Mouse (Mus musculus): ENCODE measurements at regions not wholly inside any gene's neighbourhood (a gene's known extent, or its start where the extent isn't known, plus 50 kb on each side); places are given as distances from the start of the nearest gene placed in this dataset.
"Not testable (repeated sequence)": the region's sequence is repeated elsewhere in the genome, so short reads cannot be mapped to it uniquely, and the experiment has no call there.

DNA sequence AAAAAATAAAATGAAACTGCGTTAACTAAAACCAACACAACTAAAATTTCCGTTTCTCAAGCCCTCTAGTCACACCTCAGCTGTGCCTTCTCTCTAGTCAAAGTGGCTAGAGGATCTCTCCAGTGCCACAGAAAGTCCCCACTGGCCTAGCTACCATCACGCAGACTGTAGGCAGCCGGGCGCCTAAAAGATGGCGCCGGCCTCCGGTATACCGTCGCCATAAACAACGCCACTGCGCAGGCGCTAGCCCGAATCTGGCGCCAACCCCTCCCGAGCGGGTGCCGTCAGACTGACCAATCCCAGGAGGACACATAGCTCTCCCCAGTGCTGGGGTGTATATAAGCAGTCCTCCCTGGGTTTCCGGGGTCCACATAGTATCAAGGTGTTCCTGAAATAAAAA, 62.7 kb upstream of the Top1 start:
- not testable (repeated sequence) for DNase-seq (ENCODE audit: low spot score in 2 of 2)

DNA sequence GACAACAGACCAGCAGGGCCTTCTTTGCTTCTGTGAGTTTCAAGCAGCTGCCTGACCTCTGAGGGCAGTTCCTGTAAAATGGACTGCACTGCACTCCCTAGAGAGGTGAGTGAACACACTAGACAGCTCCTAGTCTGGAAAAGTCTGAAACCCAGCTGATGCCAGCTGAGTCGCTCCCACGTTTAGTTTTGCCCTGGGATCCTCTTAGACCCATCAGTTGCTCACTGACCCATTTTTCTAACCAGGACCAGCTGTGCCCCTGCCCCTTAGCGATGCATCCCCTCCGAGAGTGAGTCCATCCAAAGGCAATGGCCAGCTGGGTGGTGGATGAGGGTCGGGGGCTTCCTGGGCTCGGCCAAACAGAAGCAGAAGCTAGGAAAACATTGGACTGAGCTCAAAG, 62.2 kb upstream of the Top1 start:
- no peak for DNase-seq (ENCODE audit: low spot score in 2 of 2)

DNA sequence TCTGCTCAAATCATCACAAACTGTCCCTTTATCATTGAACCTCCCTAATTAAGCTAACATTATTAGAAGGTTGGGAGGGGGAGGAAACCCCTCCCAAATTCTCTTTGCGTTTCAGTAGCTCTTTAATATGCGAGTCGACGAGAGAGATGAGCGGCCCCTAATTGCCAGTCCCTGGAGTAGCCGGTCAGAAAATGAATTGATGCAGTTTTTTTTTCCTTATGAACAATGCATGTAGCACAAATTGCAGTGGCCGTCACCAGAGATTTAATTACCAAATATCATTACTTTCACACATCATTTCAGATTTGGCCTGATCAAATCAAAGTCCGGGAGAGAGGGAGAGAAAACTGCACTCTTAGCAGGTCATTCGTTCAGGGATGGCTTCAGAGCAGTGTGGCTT, 61.1 kb upstream of the Top1 start:
- no peak for DNase-seq (ENCODE audit: low spot score in 2 of 2)

DNA sequence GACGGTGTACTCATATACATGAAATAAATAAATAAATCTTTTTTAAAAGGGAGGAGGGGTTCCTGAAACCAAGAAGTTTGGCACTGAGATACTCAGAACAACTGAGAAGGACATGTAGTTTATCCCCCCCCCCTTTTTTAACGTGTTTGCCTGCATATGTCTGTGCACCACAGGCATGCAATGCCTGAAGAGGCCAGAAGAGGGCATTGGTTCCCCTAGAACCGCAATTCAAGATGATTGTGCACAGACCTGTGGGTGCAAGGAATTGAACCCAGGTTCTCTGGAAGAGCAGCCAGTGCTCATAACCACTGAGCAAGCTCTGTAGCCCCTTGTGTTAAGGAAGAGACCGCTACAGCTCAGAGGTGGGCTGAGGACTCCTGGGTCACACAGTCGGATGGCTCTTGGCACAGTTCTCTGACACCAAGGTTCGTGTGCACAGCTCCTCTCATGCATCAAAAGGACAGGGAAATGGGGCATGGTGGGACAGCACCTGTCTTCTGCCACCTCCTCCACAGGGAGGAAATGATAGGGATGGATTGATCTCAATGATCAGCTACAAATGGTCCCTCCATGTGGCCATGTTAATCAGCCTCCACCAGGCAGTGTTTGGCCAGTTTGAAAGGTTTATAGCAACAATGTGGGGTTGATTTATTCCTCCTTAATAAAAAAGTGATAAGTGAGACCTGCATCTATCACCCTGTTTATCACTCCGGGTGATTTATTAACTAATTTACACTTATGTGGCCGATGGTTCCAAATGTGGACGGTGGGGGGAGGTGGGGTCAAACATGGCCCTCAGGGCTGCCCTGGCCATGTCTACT, 58.5 kb upstream of the Top1 start:
- DNase-seq (ENCODE audit: low spot score in 2 of 2), result no peak

DNA sequence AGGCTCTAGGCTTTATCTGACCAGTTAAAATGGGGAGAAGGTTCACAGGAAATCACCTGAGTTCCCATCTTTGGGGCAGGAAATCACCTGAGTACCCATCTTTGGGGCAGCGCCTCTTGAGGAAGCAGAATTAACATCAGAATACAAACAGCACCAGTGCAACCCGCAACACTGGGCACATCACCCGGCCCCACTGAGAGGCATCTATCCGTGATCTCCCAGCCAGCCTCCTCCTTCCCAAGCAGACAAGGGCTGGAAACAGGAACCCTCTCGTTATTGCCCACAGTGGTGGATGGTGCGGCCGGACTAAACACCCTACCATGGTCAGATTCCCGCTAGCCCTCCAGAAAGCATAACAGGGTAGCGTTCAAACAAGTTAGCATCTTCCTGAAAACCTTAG, 57.3 kb upstream of the Top1 start:
- no peak for DNase-seq (ENCODE audit: low spot score in 2 of 2)

DNA sequence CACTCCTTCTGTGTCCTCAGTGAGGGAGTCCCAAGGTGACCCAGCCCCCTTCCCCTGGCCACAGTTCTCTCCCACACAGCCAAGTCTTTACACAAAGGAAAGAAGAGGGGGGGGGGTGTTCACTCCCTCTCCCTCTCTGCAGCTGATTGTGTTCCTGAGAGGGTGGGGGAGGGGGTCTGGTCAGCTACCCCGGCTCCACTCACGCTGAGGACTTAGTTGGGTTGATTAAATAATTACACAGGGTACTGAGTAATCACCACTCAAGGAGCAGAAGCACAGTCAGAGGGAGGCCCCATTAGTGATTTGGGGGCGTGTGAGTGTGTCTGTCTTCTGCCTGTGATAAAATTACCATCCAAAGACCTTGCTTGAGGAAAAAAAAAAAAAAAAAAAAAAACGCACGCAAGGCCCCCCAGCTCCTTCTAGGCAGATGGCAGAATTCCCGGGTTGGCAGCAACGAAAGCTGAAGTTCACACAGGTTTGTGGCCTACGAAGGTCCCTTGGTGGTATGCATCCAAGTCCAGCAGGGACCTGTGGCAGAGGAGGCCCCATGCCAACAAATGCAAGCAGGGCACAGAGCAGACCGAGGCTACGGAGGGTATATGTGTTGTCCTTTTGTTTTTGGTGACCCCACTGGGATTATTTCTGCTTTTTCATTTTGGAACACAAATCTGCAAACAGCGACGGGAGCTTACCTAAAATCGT, 55.3 kb upstream of the Top1 start:
- no peak for DNase-seq (ENCODE audit: low spot score in 2 of 2)

DNA sequence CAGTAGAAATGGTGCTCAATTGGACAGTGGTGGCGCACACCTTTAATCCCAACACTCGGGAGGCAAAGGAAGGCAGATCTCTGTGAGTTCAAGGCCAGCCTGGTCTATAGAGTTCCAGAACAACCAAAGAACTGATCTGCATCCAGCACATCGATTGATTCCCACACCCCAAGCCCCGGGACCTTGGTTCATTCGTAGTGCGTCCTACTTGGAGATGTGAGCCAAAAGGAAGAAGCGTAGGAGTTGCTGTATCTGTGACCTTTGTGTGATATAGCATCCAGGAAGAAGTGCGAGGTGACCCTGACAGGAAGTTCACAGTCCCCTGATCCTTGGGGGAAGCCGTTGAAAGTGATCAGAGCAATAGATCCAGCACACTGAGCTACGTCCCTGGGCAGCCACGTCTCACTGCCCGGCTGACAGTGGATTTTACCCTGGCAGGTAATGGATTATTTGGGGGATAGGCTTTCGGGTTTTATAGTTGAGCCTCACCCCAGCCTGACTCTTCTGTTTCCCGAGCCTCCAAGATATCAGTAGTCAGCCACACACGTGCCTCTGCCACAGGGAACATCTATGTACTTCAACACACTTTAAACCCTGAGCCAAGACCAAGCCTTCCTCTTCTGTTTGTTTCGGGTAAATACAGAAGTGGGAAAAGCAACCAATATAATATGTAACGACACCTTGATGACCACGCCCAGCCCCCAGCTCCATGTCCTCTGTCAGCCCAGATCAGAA, 54.1 kb upstream of the Top1 start:
- DNase-seq (ENCODE audit: low spot score in 2 of 2), result no peak

DNA sequence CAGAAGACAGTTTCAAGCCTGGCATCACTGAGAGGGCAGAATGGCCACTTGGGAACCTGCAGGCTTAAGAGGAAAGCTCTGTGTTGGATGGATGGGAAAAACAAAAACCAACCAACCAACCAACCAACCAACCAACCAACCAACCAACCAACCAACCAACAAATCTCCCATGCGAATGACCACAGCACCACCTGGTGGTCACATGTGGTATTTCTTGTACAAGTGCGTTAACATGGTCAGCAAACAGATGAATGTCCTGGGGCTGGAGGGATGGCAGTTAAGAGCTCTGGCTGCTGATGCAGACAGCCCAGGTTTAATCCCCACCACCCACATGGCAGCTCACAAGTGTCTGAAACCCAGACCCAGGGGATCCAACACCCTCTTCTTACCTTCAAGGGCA, 52.7 kb upstream of the Top1 start:
- DNase-seq (ENCODE audit: low spot score in 2 of 2), result peak; percentile 48 to 55

Measured in adrenal gland, postnatal 4 days (tissue).